Mouse (Mus musculus) ovary, adult 10 weeks (tissue): ENCODE results near the gene Rhno1. TPM values are rescaled to one million over a fixed set of nuclear protein-coding genes. Genes with fewer than 3 reads are reported as not detected.

Source experiments
- polyA plus RNA-seq: library from polyadenylated mRNA; stranded (reverse); fragments of 350-450 nt; fragmentation: Illumina TruSeq; extraction: RNeasy Lipid Tissue Mini Kit (QIAGEN cat#74804); gene quantifications from one replicate; pipeline ENCODE4 v1.2.3, GENCODE M21; 2014

The Rhno1 gene
- 10.4 TPM for polyA plus RNA-seq

DNA sequence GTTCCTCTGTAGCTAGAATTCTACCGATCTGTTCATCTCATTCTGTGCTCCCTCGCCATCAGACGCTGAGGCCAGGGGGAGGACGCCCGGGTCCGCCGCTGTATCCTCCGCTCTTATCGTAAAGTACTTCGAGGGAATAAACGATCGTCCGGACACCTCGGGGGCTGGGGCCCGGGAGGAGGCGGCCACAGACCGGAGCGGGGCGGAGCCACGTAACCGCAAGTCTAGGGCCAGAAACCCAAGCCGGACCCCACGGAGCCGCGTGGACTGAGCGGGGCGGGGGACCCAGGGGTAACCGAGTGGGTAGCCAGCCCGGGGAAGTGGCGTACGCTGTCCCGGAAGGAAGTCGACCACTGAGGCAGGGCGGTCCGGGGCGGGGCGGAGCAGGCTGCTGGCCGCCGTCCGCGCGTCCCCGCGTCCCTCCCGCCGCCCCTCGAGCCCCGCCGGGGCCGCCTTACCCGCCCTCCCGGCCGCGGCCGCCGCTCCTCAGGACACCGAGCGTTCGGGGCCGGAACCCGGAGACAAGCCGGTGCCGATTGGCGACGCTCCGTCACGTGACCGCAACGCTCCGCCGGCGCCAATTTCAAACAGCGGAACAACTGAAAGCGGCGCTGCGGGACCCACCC lies at the start of gene Rhno1, which contains the start of gene Foxm1:
TSS of gene Rhno1 (minus strand) at position 531 of the 626 bp plus-strand sequence.
TSS of gene Foxm1 (plus strand) at position 587 of the 626 bp plus-strand sequence.

DNA sequence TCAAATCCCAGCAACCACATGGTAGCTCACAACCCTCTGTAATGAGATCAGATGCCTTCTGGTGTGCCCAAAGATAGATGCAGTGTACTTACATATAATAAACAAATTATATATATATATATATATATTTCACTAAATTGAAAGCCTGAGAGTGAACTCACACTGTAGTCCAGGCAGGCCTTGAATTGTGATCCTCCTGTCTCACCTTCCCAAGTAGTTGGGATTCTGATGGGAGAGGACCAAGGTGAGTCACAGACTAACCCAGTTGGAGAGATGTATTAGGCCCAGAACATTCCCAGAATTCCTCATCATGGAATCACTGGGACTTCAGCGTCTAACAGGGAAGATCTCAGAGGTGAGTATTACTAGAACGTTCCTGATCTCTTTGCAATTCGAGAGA lies 36.3 kb upstream of the Rhno1 start, which contains the start of gene Nrip2:
TSS of gene Nrip2 (plus strand) at position 301 of the 400 bp plus-strand sequence.

DNA sequence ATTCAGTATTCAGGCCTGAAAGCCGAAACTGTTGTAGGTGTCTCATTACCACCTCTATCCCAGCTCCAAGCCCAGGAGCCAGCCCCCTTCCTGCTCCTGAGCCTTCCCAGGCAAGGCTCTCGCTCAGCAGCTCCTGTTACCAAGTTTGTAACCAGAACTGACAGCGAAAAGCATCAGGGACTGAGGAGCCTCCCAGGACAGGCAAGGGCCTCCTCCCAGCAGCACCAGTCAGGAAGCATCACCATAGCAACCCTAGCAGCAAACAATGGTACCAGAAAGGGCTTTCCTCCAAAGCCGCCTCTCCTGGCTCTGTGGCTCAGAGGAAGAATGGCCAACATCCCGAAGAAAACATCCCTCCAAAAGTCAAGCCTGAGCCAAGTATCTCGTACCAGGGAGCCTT lies 12.5 kb upstream of the Rhno1 start, which contains the start of the genes Tex52 and Gm44596:
TSS of gene Tex52 (plus strand) at position 265 of the 400 bp plus-strand sequence.
TSS of gene Gm44596 (plus strand) at position 312 of the 400 bp plus-strand sequence.

DNA sequence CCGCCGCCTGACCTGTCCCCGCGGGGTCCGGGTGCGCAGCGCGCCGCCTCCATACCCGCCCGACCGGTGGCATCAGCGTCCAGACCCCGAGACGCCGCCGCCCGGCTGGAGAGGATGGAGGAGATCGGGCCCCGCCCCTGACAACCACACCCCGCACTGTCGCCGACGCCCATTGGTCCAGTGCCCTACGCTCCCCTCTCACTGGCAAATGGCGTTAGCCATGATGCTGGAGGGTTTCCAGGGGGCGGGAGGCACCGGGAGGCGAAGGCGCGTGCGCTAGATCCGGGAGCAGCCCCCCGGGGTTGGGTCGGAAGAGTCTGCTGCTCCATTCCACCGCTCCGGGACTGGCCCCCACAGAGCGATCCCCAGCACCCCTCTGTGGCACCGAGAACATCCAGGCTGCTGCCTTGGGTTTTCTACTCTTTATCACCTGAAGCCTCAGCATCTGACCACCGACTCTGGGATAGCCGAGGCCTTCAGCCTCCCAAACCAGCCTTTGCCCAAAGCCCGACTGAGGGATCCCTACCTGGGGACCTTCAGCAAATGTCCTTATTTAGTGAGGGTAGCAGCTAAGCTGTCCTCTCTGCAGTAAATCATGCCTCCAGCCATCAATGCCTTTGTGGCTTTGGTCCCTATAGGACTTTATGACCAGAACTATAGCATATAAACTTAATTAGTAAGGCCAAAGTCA lies 6.8 kb downstream of the Rhno1 start, which contains the start of gene Tulp3:
TSS of gene Tulp3 (minus strand) at position 126 of the 691 bp plus-strand sequence.

Other genes starting within 250 kb of the Rhno1 start
- 4.8 TPM for gene Tspan9, start 219.3 kb downstream of the Rhno1 start, polyA plus RNA-seq
- 0.46 TPM for gene Tead4, start 62.1 kb downstream of the Rhno1 start, polyA plus RNA-seq
- 7.4 TPM for gene Tulp3, start 7.1 kb downstream of the Rhno1 start, polyA plus RNA-seq
- 4.8 TPM for gene Foxm1, start 56 bp upstream of the Rhno1 start, polyA plus RNA-seq
- gene Tex52, start 12.5 kb upstream of the Rhno1 start, polyA plus RNA-seq: not detected
- not detected for gene Gm44596, start 12.6 kb upstream of the Rhno1 start, polyA plus RNA-seq
- gene Nrip2, start 36.4 kb upstream of the Rhno1 start, polyA plus RNA-seq: 4.5 TPM
- gene Itfg2, start 62.0 kb upstream of the Rhno1 start, polyA plus RNA-seq: 3.7 TPM
- gene Fkbp4, start 75.8 kb upstream of the Rhno1 start, polyA plus RNA-seq: 53.4 TPM
- gene Pzp, start 163.8 kb upstream of the Rhno1 start, polyA plus RNA-seq: not detected
- gene A2ml1, start 218.7 kb upstream of the Rhno1 start, polyA plus RNA-seq: 222 TPM